ENCODE assay signal across 23 mouse cellular contexts in the genomic region with DNA sequence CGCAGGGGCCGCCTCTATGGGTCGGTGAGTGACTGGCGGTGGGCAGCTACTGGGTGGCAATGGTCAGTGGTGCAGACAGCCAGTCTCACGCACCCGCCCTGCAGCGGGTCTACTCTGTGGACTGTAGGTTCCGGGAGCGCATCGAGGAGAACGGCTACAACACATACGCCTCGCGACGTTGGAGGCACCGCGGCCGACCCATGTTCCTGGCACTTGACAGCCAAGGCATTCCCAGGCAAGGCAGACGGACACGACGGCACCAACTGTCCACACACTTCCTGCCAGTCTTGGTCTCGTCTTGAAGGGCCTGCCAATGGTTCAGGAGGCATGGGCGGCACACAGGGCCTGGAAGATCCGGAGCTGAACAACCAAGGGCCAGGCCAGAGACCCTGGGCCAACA. TPM values are rescaled to one million over a fixed set of nuclear protein-coding genes. Genes with fewer than 3 reads are reported as not detected.
"Had no signal": no experiment of that assay in that cellular context is flagged by ENCODE, and none has a peak within 500 bp of the region (broad histone marks: within the 10 kb centered on the region; RNA-seq: fewer than 3 reads in every experiment).

No protein-coding gene starts in this region.

- H3K9me3 ChIP-seq: kidney, embryonic 15.5 days; limb, embryonic 10.5 days; limb, embryonic 13.5 days; liver, embryonic 12.5 days; liver, embryonic 15.5 days; lung, embryonic 15.5 days; midbrain, embryonic 10.5 days; midbrain, embryonic 13.5 days; stomach, embryonic 15.5 days had no signal

- H3K27ac ChIP-seq: kidney, embryonic 15.5 days; layer of hippocampus, adult 2 months; limb, embryonic 10.5 days; limb, embryonic 13.5 days; liver, embryonic 12.5 days; liver, embryonic 15.5 days; lung, embryonic 15.5 days; midbrain, embryonic 10.5 days; midbrain, embryonic 13.5 days; stomach, embryonic 15.5 days had no signal

- H3K4me3 ChIP-seq: kidney, embryonic 15.5 days; layer of hippocampus, adult 2 months; limb, embryonic 10.5 days; limb, embryonic 13.5 days; liver, embryonic 12.5 days; liver, embryonic 15.5 days; lung, embryonic 15.5 days; midbrain, embryonic 10.5 days; midbrain, embryonic 13.5 days; stomach, embryonic 15.5 days had no signal

- H3K27me3 ChIP-seq: kidney, embryonic 15.5 days; limb, embryonic 13.5 days; lung, embryonic 15.5 days; stomach, embryonic 15.5 days had no signal

- DNase-seq: kidney, adult 8-10 months; layer of hippocampus, adult 9-11 months; liver; lung, adult 18-20 months; lung, postnatal 14 days; lung, postnatal 4 days; spleen, adult 18-20 months; thymus, postnatal 36 days had no signal

- H3K9ac ChIP-seq: kidney, embryonic 15.5 days; limb, embryonic 13.5 days; liver, embryonic 12.5 days; liver, embryonic 15.5 days; lung, embryonic 15.5 days; midbrain, embryonic 13.5 days; stomach, embryonic 15.5 days had no signal

- H3K4me2 ChIP-seq: kidney, embryonic 15.5 days; limb, embryonic 13.5 days; liver, embryonic 12.5 days; liver, embryonic 15.5 days; lung, embryonic 15.5 days; midbrain, embryonic 13.5 days; stomach, embryonic 15.5 days had no signal

RNA-seq across cellular contexts. Expression of a gene that starts 1.8 kb away (rescaled TPM):
- total RNA-seq: megakaryocyte progenitor cell, adult 5-6 weeks; monocyte, adult 5-6 weeks had no signal
- polyA plus RNA-seq: large intestine, adult 2 months; liver, embryonic 15.5 days had no signal

RNA-seq across cellular contexts. Expression of a gene that starts 34.1 kb away (rescaled TPM):
- total RNA-seq: monocyte, adult 5-6 weeks had no signal
- polyA plus RNA-seq: midbrain, embryonic 13.5 days; neural tube, embryonic 11.5 days; neural tube, embryonic 14.5 days had no signal
